Mouse (Mus musculus) heart, adult 2 months (tissue): ENCODE results near the gene Csmd2.

Experiments used
- CTCF ChIP-seq: fragments of 200-600 bp; IDR thresholded peaks from 2 replicates; pipeline ENCODE4 v1.8.1; 2022; ENCODE audit warnings: antibody characterized with exemption, mild to moderate bottlenecking, moderate library complexity
- POLR2A ChIP-seq: fragments of 200-500 bp; IDR thresholded peaks from 2 replicates; pipeline ENCODE4 v1.6.1; 2011; ENCODE audit warnings: mild to moderate bottlenecking, low read depth, low read length, control low read depth; ENCODE audit not compliant: insufficient read depth

DNA sequence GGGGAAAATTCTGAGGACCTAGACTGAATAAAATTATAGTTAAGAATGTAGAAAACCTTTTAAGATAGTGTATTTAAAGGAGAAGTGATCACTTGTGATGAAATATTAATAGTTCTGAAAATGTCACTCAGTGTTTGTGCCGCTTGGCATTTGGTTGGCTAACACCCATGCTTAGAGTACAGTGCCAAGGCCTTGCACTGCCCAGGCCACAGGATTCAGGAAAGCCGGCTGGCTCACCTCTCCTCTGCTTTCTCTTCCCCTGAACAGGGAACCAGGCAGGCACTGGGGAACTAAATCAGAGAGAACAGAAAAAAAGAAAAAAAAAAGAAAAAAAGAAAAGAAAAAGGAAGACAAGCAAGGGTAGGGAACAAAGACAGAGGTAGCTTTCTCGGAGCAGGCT lies 14.7 kb upstream of the Csmd2 start:
- TF ChIP-seq POLR2A (no peak), CTCF (no peak)
